Mouse (Mus musculus) G1E-ER4 (cell line): Measurements from ENCODE around the gene Spsb1. TPM values are rescaled to one million over a fixed set of nuclear protein-coding genes. Genes with fewer than 3 reads are reported as not detected.

Experiments
- GATA1 ChIP-seq: IDR thresholded peaks from one replicate; pipeline ENCODE4 v1.8.0; 2012; ENCODE audit warnings: low read length, inconsistent platforms
- polyA plus RNA-seq: library from polyadenylated mRNA; stranded (reverse); fragments of >175 nt; gene quantifications from 2 replicates; pipeline ENCODE4 v1.2.3, GENCODE M21; 2012

The Spsb1 gene
- polyA plus RNA-seq, 1 experiment: 0.03 TPM

GRCm38 (mm10) chr4:149871582-149871981 lies 83.3 kb downstream of the Spsb1 start:
- no peak for TF ChIP-seq GATA1

DNA sequence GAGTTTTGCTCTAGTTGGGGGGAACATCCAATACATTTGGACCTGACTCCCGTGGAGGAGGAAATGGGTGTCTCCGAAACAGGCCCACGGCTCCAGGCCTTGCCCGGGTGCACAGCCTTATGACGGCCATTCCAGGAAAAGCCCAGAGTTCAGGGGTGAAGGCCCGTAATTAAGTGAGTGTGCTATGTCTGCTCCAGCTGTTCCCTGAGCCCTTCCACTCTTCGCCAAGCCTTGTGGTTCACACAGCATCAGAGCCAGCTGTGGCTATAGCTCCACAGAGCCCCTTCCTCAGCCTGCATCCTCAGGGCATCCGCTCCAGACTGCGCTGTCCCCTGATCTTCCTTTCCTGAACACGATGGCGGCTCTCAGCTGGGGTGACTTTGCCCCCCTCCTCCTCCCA lies 83.8 kb downstream of the Spsb1 start:
- no peak for TF ChIP-seq GATA1

GRCm38 (mm10) chr4:149870412-149870811 lies 84.4 kb downstream of the Spsb1 start:
- no peak for TF ChIP-seq GATA1

- no peak for TF ChIP-seq GATA1
These were observed 86.1 kb downstream of the Spsb1 start for GRCm38 (mm10) chr4:149868725-149869124.

GRCm38 (mm10) chr4:149868009-149868408 lies 86.8 kb downstream of the Spsb1 start:
- TF ChIP-seq GATA1: no peak

DNA sequence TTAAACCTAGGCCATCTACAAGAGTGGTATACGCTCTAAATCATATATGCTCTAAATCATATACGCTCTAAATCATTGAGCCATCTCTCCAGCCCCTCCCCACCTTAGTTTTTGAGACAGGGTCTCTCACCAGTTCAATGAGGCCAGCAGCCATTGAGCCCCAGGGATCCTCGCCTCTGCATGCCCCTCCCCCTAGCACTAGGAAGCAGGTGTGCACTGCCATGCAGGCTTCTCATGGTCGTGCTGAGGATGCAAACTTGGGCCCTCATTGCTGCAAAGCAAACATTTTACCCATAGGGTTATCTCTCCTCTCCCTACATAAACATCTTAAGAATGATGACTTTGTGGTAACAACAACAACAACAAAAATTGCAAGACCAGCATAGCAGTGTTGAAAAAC lies 87.5 kb downstream of the Spsb1 start:
- TF ChIP-seq GATA1: no peak

GRCm38 (mm10) chr4:149864395-149864794 lies 90.4 kb downstream of the Spsb1 start:
- TF ChIP-seq GATA1: no peak

DNA sequence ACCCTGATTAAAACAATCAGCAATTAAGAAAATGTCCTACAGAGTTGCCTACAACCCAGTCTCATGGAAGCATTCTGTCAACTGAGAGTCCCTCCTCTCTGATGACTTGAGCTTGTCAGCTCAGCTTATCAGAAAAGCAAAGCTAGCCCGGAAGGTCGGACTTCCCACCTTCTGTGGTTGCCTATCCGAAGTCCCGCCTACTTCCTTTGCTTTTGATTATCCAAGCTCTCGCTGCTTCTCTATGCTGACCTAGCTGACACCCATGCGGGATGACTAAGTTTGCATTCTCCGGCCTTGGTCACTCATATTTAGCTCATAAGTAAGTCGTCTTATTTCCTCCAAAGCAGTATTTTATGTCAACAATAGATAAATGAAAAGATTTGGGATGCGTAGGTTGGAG lies 91.3 kb downstream of the Spsb1 start:
- no peak for TF ChIP-seq GATA1

- no peak for TF ChIP-seq GATA1
These were observed 94.5 kb downstream of the Spsb1 start for GRCm38 (mm10) chr4:149860393-149860792.

GRCm38 (mm10) chr4:149858584-149858983 lies 96.3 kb downstream of the Spsb1 start:
- TF ChIP-seq GATA1: no peak

DNA sequence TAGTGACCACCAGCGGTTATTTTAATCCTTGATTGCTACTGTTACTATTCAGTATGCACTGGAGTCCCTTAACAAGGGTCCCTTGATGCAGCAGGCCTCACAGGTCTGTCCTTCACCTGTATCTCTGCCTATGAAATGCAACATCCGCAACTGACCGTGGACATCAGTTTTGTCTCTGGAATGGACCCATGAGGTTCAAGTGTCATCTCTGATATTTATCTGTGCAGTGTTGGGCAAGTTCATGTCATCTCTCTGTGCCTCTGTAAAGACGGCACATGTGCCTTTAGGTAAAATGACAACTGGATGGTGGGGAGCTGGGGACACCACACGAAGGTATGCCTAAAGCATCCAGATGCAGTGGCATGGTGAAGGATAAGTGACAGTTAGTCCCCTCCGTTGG lies 96.7 kb downstream of the Spsb1 start:
- no peak for TF ChIP-seq GATA1

GRCm38 (mm10) chr4:149857688-149858087 lies 97.2 kb downstream of the Spsb1 start:
- TF ChIP-seq GATA1: no peak

GRCm38 (mm10) chr4:149855892-149856807 lies 98.7 kb downstream of the Spsb1 start:
- no peak for TF ChIP-seq GATA1

DNA sequence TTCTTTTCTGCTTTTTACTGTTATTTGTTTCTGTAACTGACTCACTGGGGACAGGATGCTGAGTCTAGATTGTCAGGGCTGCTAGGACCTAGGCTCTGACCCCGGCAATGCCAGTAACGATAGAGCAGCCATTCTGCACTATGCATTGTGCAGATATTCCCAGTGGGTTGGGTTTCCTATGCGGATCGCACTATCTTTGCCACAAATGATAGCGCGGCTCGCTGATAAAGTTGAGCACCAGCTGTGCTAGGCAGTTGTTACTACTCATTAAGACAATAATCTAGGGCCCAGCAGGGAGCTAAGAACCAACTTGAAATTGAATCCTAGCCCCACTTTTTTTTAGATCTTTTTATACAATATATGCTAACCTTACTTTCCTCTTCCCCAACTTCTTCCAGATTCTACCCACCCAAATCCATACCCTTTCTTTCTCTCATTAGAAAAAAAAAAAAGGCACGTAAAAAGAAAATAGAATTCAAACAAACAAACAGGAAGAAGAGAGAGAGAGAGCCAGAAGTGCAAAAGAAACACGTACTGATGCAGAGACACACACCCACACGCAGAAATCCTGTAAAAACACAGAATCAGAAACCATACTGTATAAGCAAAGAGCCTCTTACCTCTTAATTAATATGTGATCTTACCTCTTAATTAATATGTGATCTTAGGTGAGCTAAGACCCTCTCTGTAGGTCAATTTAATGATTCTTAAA lies 99.5 kb downstream of the Spsb1 start:
- TF ChIP-seq GATA1: no peak

GRCm38 (mm10) chr4:149854770-149855169 lies 100.1 kb downstream of the Spsb1 start:
- no peak for TF ChIP-seq GATA1

GRCm38 (mm10) chr4:149854301-149854708 lies 100.5 kb downstream of the Spsb1 start:
- TF ChIP-seq GATA1: no peak
